Mouse (Mus musculus) T-cell, adult 66 days (primary cell): ENCODE data around the gene Gm47283. TPM values are rescaled to one million over a fixed set of nuclear protein-coding genes. Genes with fewer than 3 reads are reported as not detected.

Source experiments
- total RNA-seq, 2 experiments: library from RNA; stranded (reverse); gene quantifications; 3 replicates in 1 of 2; 4 replicates in 1 of 2; pipeline ENCODE4 v1.2.4; 2023

Gm47283 gene
- not detected for total RNA-seq

DNA sequence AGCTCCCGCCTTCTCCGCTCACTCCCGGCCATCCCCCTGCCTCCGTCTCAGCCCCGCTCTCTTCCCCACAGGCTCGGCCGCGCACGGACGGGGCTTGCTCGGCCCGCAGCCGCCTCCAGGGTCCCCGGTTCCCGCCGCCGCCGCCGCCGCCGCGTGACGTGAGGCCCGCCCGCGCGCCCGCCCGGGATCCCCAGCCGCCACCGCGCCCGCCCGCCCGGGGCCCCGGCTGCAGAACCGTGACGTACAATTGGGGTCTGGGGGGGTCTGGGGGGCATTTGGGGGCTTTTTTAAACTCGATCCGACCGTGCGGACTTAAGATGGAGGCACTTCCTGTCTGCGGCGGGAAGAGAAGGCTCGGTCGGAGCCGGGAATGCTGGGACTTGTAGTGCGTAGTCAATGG lies at the start of gene Gm47283:
TSS of gene Gm47283 (plus strand) at position 301 of the 400 bp plus-strand sequence.

DNA sequence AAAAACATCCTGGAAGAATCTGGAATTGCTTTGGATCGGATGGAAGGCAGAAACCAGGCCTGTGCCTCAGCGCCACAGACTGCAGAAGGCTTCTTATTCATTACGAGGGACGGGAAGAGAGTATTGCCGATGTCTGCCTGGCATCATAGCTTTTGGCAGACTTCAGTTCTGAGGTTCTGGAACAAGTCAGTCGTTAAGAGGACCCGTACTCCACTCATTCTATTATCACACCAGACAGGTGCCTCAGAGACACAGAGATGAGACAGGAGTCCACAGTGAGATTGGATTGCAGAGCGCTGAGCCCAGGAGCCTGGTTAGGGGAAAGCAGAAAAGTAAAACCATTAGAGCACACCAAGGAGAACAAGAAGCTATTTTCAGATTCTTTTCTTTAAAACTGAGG lies 29.8 kb upstream of the Gm47283 start, which contains the start of gene Gm21860:
TSS of gene Gm21860 (minus strand) at position 101 of the 400 bp plus-strand sequence.

DNA sequence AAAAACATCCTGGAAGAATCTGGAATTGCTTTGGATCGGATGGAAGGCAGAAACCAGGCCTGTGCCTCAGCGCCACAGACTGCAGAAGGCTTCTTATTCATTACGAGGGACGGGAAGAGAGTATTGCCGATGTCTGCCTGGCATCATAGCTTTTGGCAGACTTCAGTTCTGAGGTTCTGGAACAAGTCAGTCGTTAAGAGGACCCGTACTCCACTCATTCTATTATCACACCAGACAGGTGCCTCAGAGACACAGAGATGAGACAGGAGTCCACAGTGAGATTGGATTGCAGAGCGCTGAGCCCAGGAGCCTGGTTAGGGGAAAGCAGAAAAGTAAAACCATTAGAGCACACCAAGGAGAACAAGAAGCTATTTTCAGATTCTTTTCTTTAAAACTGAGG lies 54.5 kb downstream of the Gm47283 start, which contains the start of gene Gm21748:
TSS of gene Gm21748 (minus strand) at position 101 of the 400 bp plus-strand sequence.

Other genes with a start within 250 kb of the Gm47283 start
- gene Gm21860, start 29.9 kb upstream of the Gm47283 start, total RNA-seq, result not detected
- not detected for gene Gm21748, start 54.4 kb downstream of the Gm47283 start, total RNA-seq